Mouse (Mus musculus) CH12.LX (cell line): ENCODE data around the gene Fgf14. TPM values are rescaled to one million over a fixed set of nuclear protein-coding genes. Genes with fewer than 3 reads are reported as not detected.

ENCODE experiments used
- DNase-seq: peaks from one replicate; pipeline ENCODE4 v3.0.0-alpha.2; 2013; ENCODE audit errors: extremely low read depth
- H3K27ac ChIP-seq: 2 replicates; pipeline ENCODE4 v1.5.1; 2012; ENCODE audit warnings: low read depth, mild to moderate bottlenecking, control low read depth, moderate library complexity; ENCODE audit not compliant: insufficient read depth
- H3K27me3 ChIP-seq: replicated peaks from 2 replicates; pipeline ENCODE3; 2012; ENCODE audit warnings: inconsistent platforms
- H3K36me3 ChIP-seq, 2 experiments: replicated peaks in 1 of 2; 2 replicates each; pipeline versions ENCODE3 to v1.6.1; 2012; ENCODE audit warnings: inconsistent platforms in 1 of 2, low read length in 1 of 2, mild to moderate bottlenecking in 1 of 2, mixed read lengths in 1 of 2, moderate library complexity in 1 of 2; ENCODE audit not compliant: control insufficient read depth in 1 of 2, insufficient read depth in 1 of 2
- H3K4me1 ChIP-seq, 2 experiments: 2 replicates each; pipeline ENCODE4 v1.6.1; 2012; ENCODE audit warnings: inconsistent platforms in 1 of 2, moderate library complexity in 1 of 2; ENCODE audit not compliant: insufficient read depth in 2 of 2, control insufficient read depth in 1 of 2
- H3K4me2 ChIP-seq: 2 replicates; pipeline ENCODE4 v1.6.1; 2012; ENCODE audit warnings: low read depth, mild to moderate bottlenecking, control low read depth; ENCODE audit not compliant: poor library complexity, insufficient read depth, severe bottlenecking
- H3K4me3 ChIP-seq, 3 experiments: fragments of 150-350 bp in 1 of 3; sonication (generic) in 1 of 3; replicated peaks in 1 of 3; 2 replicates each; pipeline versions ENCODE3 to v1.5.1; 2011 to 2012; ENCODE audit warnings: low read depth in 2 of 3, low read length in 2 of 3, mild to moderate bottlenecking in 2 of 3, moderate library complexity in 2 of 3, control low read depth in 1 of 3, improper control_type of control experiment in 1 of 3, inconsistent platforms in 1 of 3, mixed read lengths in 1 of 3; ENCODE audit not compliant: poor library complexity in 1 of 3
- H3K79me2 ChIP-seq: replicated peaks from 2 replicates; pipeline ENCODE4 v1.6.1; 2012; ENCODE audit warnings: mild to moderate bottlenecking, moderate library complexity; ENCODE audit not compliant: control insufficient read depth, poor library complexity, insufficient read depth, severe bottlenecking; ENCODE audit errors: extremely low read depth
- H3K9ac ChIP-seq: 2 replicates; pipeline ENCODE4 v1.6.1; 2012; ENCODE audit warnings: low read depth, mild to moderate bottlenecking, control low read depth, moderate library complexity; ENCODE audit not compliant: insufficient read depth
- H3K9me3 ChIP-seq: replicated peaks from 2 replicates; pipeline ENCODE3; 2012; ENCODE audit warnings: low read length, inconsistent platforms, mixed read lengths
- CHD1 ChIP-seq: IDR thresholded peaks from 2 replicates; pipeline ENCODE4 v1.6.1; 2012; ENCODE audit warnings: low read depth, low read length, improper control_type of control experiment, inconsistent platforms
- CTCF ChIP-seq, 2 experiments: IDR thresholded peaks in 1 of 2; conservative IDR thresholded peaks in 1 of 2; 2 replicates each; pipeline ENCODE4 v1.5.1; 2011 to 2012; ENCODE audit warnings: low read depth in 2 of 2, low read length in 2 of 2, improper control_type of control experiment in 1 of 2, inconsistent platforms in 1 of 2, mild to moderate bottlenecking in 1 of 2, moderate library complexity in 1 of 2
- ELF1 ChIP-seq: IDR thresholded peaks from 2 replicates; pipeline ENCODE4 v1.6.1; 2014; ENCODE audit warnings: low read depth, mild to moderate bottlenecking, inconsistent platforms, low read length, improper control_type of control experiment
- EP300 ChIP-seq: IDR thresholded peaks from 2 replicates; pipeline ENCODE4 v1.6.1; 2011; ENCODE audit warnings: low read length, improper control_type of control experiment
- HCFC1 ChIP-seq: IDR thresholded peaks from 2 replicates; pipeline ENCODE4 v1.6.1; 2012; ENCODE audit warnings: low read depth, mild to moderate bottlenecking, inconsistent platforms, low read length, improper control_type of control experiment
- MAFK ChIP-seq: IDR thresholded peaks from 2 replicates; pipeline ENCODE4 v1.6.1; 2011; ENCODE audit warnings: low read length, improper control_type of control experiment; ENCODE audit not compliant: insufficient replicate concordance
- MXI1 ChIP-seq: IDR thresholded peaks from 2 replicates; pipeline ENCODE4 v1.6.1; 2011; ENCODE audit warnings: mild to moderate bottlenecking, low read depth, low read length, improper control_type of control experiment
- MYC ChIP-seq: IDR thresholded peaks from 2 replicates; pipeline ENCODE4 v1.6.1; 2011; ENCODE audit warnings: low read depth, mild to moderate bottlenecking, improper control_type of control experiment, low read length
- NELFE ChIP-seq: IDR thresholded peaks from 2 replicates; pipeline ENCODE4 v1.6.1; 2011; ENCODE audit warnings: low read depth, low read length, improper control_type of control experiment
- PAX5 ChIP-seq: IDR thresholded peaks from 2 replicates; pipeline ENCODE4 v1.6.1; 2012; ENCODE audit warnings: low read length, inconsistent platforms, mixed read lengths
- POLR2A ChIP-seq: IDR thresholded peaks from 2 replicates; pipeline ENCODE4 v1.6.1; 2011; ENCODE audit warnings: low read depth, mild to moderate bottlenecking, improper control_type of control experiment, low read length
- RCOR1 ChIP-seq: conservative IDR thresholded peaks from 2 replicates; pipeline ENCODE4 v1.6.1; 2012; ENCODE audit warnings: low read depth, mild to moderate bottlenecking, inconsistent platforms, low read length, improper control_type of control experiment
- SIN3A ChIP-seq: IDR thresholded peaks from 2 replicates; pipeline ENCODE4 v1.6.1; 2012; ENCODE audit warnings: low read length, improper control_type of control experiment, inconsistent platforms
- TBP ChIP-seq: conservative IDR thresholded peaks from 2 replicates; pipeline ENCODE4 v1.6.1; 2011; ENCODE audit warnings: low read depth, low read length, improper control_type of control experiment
- ZC3H11A ChIP-seq: IDR thresholded peaks from 2 replicates; pipeline ENCODE4 v1.6.1; 2012; ENCODE audit warnings: low read depth, mild to moderate bottlenecking, inconsistent platforms, low read length, improper control_type of control experiment
- ZKSCAN1 ChIP-seq: IDR thresholded peaks from 2 replicates; pipeline ENCODE4 v1.6.1; 2012; ENCODE audit warnings: low read depth, inconsistent platforms, low read length, improper control_type of control experiment, borderline replicate concordance
- dilution Hi-C: fragments of 300-500 bp; cut with MboI; formaldehyde crosslinking; loops from 2 replicates; pipeline ENCODE4 v1.14.3; 2020; ENCODE audit warnings: low sequenced_read_pairs; ENCODE audit not compliant: extremely low pct_unique_long_range_greater_than_20kb, extremely low pct_ligation_motif_present
- in situ Hi-C: fragments of 300-500 bp; cut with MboI; formaldehyde crosslinking; loops from 3 replicates; pipeline ENCODE4 v1.14.3; 2019; ENCODE audit warnings: low sequenced_read_pairs, low pct_ligation_motif_present, low pct_unique_long_range_greater_than_20kb, mixed read lengths
- polyA plus RNA-seq: library from polyadenylated mRNA; unstranded; fragments of >175 nt; gene quantifications from 2 replicates; pipeline ENCODE4 v1.2.1, GENCODE M21; 2012; ENCODE audit warnings: low read depth; ENCODE audit not compliant: insufficient read length
- total RNA-seq, 2 experiments: library from RNA; depleted of rRNA; stranded (reverse); fragments of 300-350 nt in 1 of 2; fragments of >200 nt in 1 of 2; gene quantifications; 2 replicates each; pipeline ENCODE4 v1.2.3; 2012 to 2014

The Fgf14 gene
- total and polyA plus RNA-seq, 3 experiments, result not detected

DNA sequence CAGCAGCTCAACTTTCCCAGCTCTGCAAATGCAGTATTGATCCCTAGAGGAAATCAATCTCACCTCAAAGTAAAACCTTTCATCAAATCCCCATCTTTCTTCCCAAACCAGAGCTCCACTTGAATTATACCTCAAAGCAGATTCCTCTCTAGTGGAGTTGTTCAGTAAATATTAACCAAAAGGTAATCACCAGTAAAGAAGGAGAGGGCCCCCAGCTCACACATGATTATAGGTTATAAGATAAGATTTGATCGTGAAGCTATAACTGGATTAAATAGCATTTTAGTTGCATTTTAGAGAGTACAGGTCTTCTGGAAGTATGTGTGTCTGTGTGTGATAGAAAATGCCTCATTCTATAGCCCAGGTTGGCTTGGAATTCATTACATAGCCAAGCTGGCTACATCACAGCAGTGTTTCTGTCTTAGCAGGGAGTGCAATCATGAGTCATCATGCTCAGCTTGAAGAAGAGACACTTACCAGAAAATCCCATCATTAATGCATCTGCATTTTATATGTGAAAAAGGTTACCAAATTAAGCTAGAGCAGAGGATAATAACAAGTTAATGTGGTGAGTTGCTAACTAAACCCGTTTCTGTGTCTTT lies 202.8 kb downstream of the Fgf14 start:
- Histone ChIP-seq H3K4me3 (no peak overlapping the region), H3K9ac (no peak overlapping the region), H3K27ac (no peak overlapping the region), H3K27me3 (no peaks in the 10 kb centered on the region), H3K79me2 (no peaks in the 10 kb centered on the region), H3K4me2 (no peak overlapping the region), H3K4me1 (peaks cover 0 to 3% of the 10 kb centered on the region in 2 experiments; a peak in 1 of 4 replicates), H3K9me3 (no peaks in the 10 kb centered on the region), H3K36me3 (no peaks in the 10 kb centered on the region)
- DNase-seq, result no peak
- in situ Hi-C loops (no loop called here), dilution Hi-C loops (no loop called here)
- no peak for TF ChIP-seq RCOR1
- no peak for TF ChIP-seq ZKSCAN1
- no peak for TF ChIP-seq ELF1
- no peak for TF ChIP-seq HCFC1
- TF ChIP-seq MXI1, result no peak
- TF ChIP-seq CTCF (conservative IDR thresholded peaks at IDR 0.05 in 1 of 2, IDR thresholded peaks at IDR 0.05 in 1 of 2; ENCODE audit: low read depth in 2 of 2, low read length in 2 of 2), result no peak
- TF ChIP-seq TBP, result no peak

DNA sequence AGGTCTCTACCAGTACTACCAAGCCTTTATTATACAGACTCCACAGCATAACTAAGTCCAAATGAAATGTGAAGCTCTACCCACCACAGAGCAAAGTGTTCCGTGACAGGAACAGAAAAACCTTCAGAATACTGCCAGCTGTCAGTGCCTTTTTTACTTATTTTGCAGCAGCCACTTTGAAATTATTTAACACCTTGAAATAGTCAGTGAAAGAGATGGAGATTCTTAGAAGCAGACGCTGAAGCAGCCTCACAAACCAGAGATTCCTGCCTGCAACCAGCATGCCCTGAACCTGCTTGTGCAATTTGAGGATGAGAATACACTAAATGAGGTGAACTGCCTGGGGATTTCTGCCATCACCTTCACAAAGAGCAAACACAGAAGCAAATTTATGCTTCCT lies 206.0 kb downstream of the Fgf14 start:
- Histone ChIP-seq H3K4me2 (no peak overlapping the region), H3K79me2 (no peaks in the 10 kb centered on the region), H3K4me1 (peaks cover 0 to 9% of the 10 kb centered on the region in 2 experiments; a peak in 1 of 4 replicates), H3K36me3 (no peaks in the 10 kb centered on the region), H3K9me3 (no peaks in the 10 kb centered on the region), H3K27me3 (no peaks in the 10 kb centered on the region), H3K27ac (no peak overlapping the region), H3K4me3 (no peak overlapping the region), H3K9ac (no peak overlapping the region)
- TF ChIP-seq NELFE (no peak), ELF1 (no peak), MAFK (no peak), SIN3A (no peak), PAX5 (no peak), ZC3H11A (no peak), EP300 (no peak), POLR2A (no peak), MYC (no peak), CHD1 (no peak)
- dilution Hi-C loops (no loop called here), in situ Hi-C loops (no loop called here)
- DNase-seq, result no peak
